Mouse (Mus musculus) heart, postnatal 25 days (tissue): ENCODE measurements around the gene Arfip1. TPM values are rescaled to one million over a fixed set of nuclear protein-coding genes. Genes with fewer than 3 reads are reported as not detected.

Experiments used
- DNase-seq: peaks from one replicate; pipeline ENCODE4 v3.0.0; 2022; ENCODE audit warnings: low spot score
- intact Hi-C: fragments of 180-260 bp; cut with DNase I; formaldehyde crosslinking; loops from one replicate; pipeline ENCODE4 v1.15.1; 2025
- total RNA-seq, 2 experiments: library from RNA; stranded (reverse); gene quantifications; 2 replicates each; pipeline ENCODE4 v1.2.3; 2021

Arfip1 gene
- total RNA-seq: 10 to 100 TPM; 16.8 to 17.5 TPM

DNA sequence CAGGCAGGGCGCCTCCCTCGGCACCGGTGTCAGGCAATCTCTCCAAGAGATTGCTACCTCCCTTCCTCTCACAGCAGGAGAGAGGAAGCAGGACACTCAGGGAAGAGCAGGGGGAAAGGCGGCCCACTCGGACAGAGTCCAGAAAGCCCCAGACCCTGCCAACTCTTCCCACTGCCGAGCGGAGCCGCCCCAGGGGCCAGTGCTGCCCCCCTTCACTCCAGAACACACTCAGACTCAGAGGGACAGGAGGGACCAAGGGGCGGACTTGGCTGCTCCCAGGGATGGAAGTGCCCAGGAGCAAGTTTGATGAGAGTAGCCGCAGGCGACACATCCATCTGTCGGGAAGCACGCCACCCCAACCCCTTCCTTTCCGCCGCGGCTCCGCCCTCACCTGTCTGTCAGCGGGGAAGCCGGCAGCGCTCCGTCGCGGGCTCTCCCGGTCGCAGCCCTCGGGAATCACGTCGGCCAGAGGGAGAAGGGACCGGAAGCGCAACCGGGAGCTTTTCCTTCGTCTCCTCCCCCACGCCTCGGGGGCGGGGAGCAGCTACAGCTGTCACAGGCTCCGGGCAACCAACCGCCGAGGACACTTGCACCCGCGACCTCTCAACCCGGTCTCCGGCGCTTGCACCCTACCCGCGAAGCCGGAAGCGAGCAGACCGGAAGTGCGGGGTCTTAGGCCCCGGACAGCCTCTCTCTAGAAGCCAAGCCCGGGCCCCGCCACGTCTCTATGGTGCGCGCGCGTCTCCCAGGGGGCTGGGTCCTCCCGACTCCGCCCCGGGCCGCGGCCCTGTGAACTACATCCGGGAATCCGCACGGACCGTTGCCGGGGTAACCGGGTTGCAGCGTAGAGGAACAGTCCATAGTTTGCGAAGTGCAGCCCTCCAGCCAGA is at the start of gene Arfip1:
TSS of gene Arfip1 (minus strand) at position 603 of the 890 bp plus-strand sequence.
- intact Hi-C loops: no loop called here
- DNase-seq: peak; percentile 94

DNA sequence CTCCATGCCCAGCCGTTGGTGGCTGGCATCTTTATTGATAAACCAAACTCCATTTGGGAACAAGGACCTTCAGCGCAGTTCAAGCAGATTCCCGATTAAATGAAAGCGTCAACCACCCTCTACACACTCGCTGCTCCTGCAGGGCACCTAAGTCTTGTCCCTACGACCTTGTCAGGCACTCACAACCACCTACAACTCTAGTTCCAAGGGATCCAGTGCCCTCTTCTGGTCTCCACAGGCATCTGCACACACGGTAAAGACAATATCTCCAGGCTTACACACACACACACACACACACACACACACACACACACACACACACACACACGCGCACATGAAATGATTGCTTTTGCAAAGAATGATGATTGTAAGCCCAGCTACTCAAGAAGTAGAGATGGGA is 49.2 kb upstream of the Arfip1 start:
- intact Hi-C loops: no loop called here
- DNase-seq: no peak

DNA sequence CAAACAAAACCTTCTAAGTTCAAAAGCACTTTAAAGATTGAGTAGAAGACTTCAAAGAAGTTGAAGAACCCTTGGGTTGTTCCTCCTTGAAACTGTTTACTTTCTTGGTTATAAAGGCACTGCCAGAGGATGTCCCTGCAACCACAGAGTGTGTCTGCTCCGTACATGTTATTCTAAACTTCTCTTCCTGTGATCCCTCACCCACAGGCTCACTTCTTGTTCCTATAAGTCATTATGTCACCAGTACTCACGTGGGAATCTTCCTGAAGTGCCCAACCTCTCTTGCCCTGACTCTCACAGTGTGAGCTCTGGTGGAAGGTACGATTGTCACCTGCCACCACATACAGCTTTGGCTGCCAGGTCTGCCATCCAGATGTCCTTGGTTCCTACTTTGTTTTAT is 39.6 kb upstream of the Arfip1 start:
- intact Hi-C loops: no loop called here
- no peak for DNase-seq

DNA sequence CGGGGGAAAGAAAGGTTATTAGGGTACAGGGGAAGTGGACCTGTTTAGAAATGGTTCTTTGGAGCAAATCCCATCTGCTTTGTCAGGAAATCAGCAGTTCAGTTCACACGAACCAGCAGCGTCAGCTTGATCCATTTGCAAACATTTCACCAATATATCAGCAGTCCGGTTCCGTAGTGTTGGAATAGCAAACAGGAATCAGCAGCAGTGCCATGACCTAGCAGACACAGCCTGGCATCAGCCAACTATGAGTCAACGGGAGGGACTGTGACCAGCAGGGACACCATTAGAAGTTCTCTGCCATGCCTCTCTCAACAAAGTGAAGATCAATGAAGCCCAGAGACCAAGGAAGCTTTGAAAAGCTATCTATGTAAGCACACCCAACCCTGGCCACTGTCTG is 37.3 kb upstream of the Arfip1 start:
- intact Hi-C loops: loop anchor here (5.0 kb wide), 1 partner anchor 273 kb away; no protein-coding TSS in a partner anchor
- no peak for DNase-seq

DNA sequence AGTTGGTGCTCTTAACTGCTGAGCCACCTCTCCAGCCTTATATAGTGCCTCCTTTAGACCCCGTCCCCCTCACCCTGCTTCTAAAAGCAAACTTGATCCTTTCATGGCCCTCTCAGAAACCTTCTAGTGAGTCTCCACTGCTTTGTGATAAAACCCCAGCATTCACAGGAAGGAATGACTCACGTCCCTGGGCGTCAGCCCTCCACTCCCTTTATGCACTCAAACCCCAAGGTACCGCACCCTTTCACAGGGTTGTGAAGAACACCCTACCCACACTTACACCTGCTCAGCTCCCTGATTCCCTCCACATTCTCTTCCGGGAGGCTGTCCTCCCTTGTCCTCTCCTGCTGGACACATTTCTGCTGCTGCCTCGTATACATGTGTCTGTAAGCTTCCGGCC is 36.6 kb upstream of the Arfip1 start:
- intact Hi-C loops: loop anchor here (5.0 kb wide), 1 partner anchor 273 kb away; no protein-coding TSS in a partner anchor

DNA sequence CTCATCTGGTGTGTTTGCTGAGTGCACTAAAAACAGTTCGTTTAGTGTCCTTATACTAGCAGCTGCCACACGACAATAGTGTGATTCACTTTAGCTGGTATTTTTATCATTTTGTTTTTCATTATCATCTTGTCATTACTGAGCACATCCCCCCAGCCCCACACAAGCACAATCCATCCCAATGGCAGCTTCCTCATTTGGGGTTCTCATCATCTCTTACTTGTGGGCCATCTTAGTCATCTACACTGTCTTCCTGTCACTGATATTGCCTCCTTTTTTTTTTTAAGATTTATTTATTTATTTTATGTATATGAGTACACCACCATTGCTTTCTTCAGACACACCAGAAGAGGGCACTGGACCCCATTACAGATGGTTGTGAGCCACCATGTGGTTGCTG is 36.2 kb upstream of the Arfip1 start:
- intact Hi-C loops: loop anchor here (5.0 kb wide), 1 partner anchor 274 kb away; no protein-coding TSS in a partner anchor
- DNase-seq: no peak

More for the DNA sequence above, 36.6 kb upstream of the Arfip1 start:
- DNase-seq: no peak

DNA sequence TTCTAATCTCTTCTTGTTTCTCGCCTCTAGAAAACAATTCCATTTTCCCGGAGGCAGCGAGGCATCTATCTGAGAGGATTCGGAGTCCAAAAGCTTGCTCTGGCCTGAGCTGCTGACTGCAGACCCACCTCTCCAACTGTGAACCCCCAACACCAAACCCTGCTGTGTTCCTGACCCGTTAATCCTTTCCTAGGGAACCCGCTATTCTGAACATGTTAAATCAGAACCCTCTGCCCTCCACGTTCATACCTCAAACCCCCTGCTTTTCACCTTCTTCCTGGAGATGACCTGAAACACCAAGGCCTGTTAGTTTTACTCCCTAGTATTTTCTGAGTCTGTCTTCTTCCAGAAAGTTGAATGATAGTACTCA is 33.4 kb upstream of the Arfip1 start:
- intact Hi-C loops: loop anchor here (1.0 to 5.0 kb wide), 4 partner anchors 77 to 290 kb away; no protein-coding TSS in a partner anchor
- DNase-seq: no peak

DNA sequence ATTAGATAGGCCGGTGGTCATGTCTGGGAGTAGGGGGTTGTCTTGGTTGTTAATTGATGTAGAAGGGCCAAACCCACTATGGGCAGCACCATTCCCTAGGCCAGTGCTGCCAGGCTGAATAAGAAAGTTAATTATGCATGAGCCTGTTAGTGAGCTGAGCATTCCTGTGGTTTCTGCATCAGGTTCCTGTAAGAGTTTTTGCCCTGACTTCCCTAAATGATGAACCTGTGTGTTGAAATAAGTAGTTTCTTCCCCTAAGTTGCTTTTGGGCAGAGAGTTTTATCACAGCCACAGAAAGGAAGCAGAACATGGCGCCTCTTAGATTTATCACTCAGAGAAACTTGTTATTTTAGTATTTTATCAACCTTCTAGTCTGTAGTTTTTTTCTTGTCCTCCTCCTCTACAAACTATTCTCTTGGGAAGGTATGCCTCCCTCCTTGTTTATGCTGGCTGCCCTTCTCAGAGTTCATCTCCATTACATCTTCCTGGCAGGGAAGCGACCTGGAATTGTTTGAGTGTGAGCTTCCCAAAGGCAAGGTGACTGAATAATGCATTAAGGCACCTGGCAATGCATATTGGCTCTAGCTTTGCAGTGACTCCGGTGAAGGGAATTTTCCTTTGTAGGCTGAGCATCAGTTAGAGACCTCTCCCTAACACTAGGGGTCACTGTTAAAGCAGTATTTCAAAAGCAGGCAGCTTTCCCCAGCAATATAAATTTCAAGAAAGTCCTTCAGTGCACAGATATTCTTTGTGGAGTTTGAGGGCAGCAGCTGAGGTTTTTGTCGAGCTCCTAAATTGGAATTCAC is 32.8 kb upstream of the Arfip1 start:
- intact Hi-C loops: loop anchor here (2.0 to 5.0 kb wide), 2 partner anchors 228 to 277 kb away; no protein-coding TSS in a partner anchor
- DNase-seq: no peak

DNA sequence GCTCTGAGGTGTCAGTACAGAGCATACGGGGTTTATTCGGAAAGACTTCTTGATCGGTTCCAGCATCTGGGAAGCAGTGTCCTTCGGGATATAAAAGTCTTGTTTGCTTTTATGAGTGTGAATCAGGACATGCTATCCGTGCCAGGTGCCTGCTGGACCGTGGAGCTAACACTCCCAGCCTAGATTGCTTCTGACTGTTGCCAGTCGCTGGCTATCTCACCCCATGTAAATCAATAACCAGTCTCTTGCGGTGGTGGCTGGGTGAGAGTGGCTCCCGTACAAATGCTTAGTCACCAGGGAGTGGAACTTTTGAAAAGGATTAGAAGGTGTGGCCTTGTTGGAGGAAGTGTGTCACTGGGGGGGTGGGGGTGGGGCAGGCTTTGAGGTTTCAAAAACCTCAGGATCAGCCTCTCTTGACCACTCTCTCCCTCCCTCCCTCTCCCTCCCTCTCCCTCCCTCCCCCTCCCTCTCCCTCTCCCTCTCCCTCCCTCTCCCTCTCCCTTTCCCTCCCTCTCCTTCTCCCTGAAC is 27.8 kb upstream of the Arfip1 start:
- intact Hi-C loops: no loop called here
- no peak for DNase-seq

DNA sequence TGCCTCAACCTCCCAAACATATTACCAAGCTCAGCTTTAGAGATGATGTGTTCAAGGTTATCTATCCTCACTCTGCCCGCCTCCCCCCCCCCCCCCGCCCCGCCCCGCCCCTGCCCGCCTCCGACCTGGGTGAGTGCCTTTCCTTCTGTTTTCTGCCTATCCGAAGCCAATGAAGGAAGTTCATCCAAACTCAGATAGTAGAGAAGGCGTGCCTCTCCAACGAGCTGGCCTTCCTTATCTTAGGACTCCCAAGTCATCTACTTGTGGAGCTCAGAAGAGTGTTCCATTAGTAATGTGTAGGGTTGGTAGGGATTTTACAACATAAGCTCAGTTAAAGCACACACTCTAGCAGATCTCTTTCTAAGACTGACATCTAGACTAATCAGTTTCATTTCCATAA is 20.8 kb upstream of the Arfip1 start:
- DNase-seq: no peak
- intact Hi-C loops: no loop called here

DNA sequence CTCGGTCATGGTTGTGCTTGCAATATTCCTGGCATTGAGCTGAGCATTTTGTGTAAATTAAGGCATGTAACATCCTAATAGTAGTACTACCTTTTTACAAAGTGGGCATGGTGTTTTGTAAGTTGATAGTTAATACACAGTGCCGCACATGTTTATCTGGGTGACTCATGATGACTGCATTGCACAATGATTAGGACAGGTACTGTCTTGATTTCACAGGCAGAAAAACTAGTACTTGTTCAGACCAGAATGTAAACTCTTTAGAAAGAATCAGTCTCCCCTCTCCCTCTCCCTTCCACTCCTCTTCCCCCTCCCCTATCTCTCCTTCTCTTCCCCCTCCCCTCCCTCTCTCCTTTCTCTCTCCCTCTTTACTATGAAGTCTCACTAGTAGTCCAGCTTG is 20.3 kb upstream of the Arfip1 start:
- intact Hi-C loops: no loop called here

DNA sequence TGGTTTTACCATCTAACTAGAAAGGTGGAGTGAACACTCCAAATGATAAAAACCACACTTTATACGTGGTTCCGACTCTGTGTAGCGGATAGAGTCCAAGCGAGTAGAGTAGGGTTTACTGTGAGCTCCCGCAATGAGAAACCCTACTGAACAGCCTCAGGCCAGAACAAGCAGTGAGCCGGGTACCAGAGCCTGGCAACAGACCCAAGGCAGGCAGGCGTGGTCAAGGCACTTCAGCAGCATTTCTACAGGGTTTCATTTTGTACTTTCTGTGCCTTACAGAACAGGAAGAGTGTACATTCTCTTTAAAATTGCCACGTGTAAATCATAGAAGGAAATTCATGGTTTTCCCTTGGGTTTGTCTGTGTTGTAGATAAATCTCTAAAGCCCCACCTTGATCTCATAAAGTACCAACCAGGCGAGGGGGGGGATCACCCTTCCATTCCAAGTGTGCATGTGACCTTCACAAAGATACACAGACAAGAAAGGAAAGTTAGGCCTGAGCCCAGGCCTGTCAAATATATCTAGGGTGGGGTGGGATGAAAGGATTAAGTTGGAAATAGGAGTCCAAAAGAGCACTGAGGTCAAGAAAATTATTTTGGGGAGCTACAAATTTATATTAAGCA is 19.6 kb upstream of the Arfip1 start:
- no peak for DNase-seq
- intact Hi-C loops: no loop called here

More for the DNA sequence above, 20.3 kb upstream of the Arfip1 start:
- DNase-seq: no peak

DNA sequence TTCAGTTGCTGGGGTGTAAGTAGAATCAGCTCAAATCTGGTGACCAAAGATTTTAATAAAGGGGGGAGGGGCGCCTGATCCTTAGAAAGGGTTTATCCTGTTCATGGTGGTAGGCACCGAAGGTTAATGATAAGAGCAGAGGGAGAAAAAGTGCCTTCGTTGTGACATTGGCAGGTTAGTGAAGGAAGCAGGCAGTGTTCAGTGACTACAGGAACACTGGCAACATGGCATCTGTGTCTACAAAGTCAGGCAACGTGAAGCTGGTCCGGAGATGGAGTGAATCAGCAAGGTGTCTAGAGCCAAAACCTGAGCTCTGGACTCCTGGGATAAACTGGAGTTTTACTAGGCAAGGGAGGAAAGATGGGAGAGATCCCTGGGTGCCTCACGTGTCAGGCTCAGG is 16.3 kb upstream of the Arfip1 start:
- intact Hi-C loops: no loop called here
- no peak for DNase-seq

DNA sequence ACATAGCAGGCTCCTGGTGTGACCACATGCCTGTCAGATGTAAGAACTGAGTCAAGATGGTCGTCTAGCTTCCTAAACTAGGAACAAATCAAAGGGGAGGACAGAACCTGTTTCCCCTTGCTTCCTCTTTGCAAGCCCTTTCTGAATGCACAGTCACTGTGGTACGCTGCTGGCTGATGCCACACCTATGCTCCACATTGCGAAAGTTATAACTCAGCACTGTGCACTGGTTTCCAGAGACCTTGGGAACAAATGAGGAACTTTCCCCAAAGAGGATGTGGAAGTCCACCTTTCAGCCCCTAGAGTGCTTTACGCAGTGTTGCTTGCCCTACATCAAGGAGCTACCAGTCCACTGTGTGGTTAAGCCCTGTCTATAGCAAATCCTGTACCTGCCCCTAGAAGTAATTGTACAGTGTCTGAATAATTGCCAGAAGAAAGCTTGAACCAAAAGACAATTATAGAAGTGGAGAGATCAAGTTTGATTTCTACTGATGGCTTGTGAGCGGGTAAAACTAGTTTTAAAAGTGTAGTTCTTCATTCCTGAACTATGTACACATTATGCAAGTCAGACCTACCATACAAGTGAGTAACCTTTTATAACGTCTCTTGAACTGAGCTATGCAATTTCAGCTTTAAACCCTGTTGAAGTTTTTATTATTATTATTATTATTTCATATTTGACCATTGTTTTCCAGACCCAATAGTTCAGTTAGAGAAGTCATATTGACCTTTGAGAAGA is 15.7 kb upstream of the Arfip1 start:
- no peak for DNase-seq
- intact Hi-C loops: no loop called here

DNA sequence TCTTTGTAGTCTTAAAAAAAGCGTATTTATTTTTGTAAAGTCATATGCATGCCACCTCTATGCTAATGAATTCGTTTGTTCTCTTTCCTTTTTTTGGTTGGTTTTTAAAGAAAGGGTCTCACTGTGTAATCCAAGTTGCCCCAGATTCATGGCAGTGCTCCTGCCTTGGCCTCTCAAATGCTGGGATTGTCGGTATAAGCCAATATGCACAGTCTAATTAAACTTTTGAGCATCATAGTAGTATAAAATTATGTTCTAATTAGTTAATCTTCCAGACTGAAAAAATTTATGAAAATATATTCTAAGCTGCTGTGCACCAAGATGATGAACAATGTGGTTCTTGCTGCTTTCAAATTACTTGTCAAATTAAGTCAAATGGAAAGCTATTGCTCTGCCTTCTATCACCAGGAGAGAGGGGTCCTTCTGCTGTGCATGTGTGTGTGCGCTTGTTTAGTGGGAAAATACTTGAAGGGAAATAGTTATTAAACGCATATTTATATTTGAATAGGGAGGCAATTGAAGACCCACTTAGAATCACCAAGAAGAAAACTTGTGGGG is 13.3 kb upstream of the Arfip1 start:
- no peak for DNase-seq
- intact Hi-C loops: no loop called here

DNA sequence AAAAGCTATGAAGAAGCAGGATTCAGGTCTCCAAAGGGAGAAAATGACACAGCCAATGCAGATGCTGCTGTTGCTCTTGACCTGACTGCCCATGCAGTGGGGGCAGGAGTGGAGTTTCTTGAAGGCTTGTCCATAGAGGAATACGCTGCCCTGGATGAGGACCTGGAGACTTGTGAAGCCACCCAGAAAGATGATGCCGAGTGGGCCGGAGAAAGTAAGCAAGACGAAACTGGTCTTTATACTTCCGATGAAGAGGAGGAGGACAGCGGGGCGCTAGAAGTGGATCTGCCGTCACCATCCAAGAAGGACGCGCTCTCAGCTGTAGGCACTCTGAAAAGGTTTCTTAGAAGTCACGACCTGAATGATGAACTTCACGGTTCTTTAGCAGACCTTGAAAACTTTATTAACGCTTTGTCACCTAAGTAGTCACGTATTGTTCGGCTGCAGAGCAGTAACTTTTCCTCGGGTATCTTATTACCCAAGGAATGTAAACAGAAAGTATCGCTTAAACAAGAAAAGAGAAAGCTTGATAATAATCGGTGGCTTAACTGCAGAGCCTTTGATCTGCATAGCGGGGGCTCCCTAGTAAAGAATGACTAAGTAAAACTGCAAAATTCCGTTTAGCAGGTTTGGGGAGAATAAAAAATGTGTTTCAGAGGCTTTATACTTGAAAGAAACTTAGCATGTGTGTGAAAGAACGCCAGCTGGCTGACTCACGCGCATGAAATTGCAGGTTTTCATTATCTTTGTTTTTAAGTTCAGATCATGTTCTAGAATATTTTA is 12.7 kb upstream of the Arfip1 start:
- no peak for DNase-seq
- intact Hi-C loops: no loop called here

DNA sequence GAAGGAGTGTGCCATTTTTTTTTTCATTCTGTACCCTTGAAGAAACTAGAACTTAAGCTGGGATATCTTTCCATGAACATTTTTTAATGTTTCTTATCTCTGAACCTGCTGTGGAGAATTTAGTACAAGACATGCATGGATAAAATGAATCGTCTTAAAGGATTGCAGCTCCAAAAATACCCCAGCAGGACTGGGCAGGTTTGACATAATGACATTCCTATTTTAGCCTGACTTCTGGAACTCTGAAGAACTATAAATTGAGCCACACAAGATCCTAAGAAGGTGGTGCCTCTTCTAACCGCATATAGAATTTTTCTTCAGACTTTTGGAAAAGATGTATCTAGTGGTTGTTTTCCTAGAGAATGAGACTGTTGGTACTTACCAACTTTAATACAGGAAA is 10.8 kb upstream of the Arfip1 start, which contains the start of gene Tigd4:
TSS of gene Tigd4 (plus strand) at position 301 of the 400 bp plus-strand sequence.
- DNase-seq: no peak
- intact Hi-C loops: no loop called here

DNA sequence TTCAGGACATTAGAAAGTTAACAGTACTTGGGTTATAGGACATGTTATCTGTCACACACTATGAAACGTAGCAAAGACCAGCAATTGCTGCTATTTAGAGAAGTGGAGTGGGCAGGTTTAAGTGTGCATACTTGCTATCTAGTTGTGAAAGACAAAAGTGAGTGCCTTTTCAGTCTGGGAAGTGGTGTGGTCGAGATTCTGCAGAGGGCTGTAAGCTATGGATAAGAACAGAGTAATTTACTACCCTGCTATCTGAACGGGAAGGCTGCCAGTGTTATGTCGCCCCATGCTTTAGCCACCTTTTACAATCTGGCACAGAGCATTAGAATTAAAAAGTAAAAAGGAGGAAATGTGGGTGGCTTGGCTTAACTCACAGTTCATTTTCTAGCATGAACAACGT is 4.3 kb upstream of the Arfip1 start:
- intact Hi-C loops: no loop called here
- DNase-seq: no peak
